Mouse (Mus musculus): ENCODE measurements around the gene Auh.

Gene Auh

DNA sequence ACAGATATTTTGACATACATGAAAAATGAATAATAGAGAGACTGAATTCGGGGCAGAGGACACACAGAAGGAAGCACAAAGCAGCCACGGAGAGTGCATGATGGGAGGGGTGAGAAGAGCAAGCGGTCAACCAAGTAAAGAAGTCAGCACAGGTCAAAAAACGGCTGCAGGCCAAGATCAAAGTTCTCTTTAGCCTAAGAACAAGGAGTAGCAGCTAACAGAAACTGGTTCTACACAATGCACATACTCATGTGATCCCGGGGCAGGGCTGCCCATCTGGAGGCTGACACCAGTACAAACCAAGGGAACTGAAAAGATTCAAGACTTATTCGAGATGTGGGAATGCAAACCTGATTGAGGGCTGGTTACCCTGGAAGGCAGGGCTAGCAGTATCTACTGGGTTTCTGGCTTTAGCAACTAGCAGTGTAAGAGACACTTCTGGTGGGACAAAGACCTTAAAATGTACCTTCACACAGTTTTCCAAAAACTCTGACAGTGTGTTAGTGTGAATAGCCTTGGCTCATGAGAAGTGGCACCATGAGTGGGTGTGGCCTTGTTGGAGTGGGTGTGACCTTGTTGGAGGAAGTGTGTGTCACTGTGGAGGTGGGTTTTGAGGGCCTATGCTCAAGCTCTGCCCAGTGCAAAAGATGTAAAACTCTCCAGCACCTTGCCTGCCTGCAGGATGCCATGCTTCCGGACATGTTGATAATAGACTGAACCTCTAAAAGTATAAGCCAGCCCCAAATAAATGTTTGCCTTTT, 8.2 kb downstream of the Auh start:
- peak; percentile 22 to 23 for DNase-seq

DNA sequence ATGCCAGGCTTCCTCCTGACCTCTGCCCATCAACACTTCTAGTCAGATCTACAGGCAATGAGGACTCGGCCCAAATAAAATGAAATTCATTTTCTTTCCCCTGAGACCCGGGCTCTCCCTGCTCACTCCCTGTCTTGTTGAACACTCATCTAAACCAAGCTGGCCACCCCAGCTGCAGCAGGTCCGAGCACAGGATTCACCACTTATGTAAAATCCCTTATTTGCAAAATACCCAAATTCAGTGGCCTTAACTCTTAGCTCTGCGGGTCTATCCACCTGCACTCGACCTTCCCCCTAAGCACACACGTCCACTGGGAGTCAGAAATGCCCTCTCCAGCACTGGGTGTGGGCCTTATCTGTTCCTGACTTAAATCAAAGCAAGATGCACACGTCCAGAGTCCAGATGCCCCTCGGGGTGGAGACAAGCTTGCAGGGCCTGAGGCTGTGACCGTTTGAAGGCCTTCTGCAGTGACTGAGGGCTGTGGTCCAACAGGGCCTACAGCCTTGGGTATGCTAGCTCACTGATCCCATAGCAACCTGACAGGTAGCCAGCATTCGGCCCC, 9.6 kb downstream of the Auh start:
- no peak for DNase-seq

DNA sequence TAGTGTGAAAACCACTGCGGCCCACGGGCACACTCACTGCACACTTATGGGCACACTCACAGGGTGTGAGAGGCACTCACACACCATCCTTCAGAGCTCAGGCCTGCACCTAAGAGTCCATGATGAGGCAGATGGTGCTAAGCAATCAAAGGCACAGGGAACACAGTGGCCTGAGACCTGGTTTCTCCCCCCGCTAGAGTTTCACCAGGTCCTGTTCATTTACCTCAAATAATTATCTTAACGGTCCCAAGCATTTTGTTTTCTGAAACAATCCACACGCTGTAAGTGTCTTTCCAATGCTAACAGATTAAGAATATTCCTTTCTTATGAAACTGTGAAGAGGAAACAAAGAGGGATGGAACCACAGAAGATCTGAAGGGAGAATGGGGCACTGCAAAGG, 11.1 kb downstream of the Auh start:
- no peak for DNase-seq

DNA sequence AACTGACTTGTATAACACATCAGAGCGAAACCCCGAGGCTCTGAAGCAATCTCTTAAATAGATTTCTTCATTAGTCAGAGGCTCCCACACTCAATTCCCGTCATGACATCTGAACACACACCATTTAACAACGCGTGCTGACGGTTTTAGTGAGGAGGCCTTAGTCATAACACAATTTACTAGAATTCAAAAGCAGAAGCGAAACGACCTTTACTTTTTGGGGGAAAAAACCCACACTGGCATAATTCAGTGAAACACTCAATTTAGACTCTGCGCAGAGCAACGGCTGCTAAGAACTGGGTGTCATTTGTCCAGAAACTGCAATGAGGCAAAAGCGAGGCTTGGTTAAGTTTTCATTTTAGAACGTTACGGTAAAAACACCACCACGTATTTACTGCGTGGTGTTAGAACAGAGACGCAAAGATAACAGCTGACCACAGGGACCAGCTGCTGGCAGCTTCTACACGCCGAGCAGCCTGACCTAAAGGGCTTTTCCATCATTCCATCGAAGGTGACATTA, 14.8 kb downstream of the Auh start:
- DNase-seq: peak; percentile 26 to 33

DNA sequence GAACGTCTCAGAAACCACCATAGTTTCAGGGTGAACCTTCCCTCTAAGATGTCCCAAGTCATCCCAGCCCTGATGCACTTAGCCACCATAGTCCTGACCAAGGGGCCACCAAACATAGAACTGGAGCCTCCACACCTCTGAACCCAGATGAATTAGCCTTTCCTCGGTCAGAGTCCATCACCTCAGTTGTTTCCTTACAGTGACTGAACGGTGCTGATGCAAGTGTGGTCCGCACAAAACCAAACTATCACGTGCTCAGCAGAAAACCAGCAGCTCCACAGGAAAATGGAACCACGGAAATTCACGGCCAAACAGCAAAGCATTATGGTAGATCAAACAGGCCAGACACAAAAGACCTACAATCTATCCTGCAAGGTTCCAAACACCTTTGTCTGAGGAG, 15.6 kb downstream of the Auh start:
- no peak for DNase-seq

DNA sequence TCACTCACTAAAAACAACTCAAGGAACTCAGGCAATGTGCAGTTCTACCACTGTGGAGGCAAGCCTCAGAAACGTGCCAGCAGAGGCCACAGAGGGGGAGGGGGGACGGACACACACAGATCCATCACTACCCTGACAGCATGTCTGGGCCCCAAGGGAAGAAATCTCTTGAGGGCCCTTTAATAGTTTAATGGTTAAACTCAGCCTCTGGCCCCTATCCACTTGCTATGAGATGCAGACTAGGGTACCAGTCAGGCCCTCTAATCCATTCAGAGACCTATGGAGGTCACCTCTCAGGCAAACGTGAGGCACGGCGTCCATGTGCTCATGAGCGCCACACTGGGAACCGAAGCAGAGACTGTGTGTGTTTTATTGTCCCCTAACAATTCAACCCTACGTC, 17.0 kb downstream of the Auh start:
- no peak for DNase-seq

DNA sequence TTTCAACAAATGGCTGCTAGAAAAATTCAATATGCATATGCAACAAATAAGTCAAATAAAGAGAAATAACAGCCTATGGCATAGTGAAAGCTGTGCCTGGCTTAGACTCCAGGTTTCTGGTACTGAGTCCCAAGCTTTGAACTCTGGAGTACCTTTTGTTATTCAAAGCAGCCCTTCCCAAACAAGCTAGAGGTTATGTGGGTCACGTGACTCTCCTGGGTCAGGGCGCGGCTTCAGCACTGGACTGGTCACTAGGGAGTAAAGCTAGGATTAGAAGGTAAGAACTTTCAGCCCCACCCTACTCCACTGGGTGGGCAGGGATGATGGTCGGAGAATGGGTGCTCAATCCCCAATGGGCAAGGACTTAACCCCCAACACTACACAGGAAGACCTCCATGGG, 18.2 kb downstream of the Auh start:
- DNase-seq: no peak

DNA sequence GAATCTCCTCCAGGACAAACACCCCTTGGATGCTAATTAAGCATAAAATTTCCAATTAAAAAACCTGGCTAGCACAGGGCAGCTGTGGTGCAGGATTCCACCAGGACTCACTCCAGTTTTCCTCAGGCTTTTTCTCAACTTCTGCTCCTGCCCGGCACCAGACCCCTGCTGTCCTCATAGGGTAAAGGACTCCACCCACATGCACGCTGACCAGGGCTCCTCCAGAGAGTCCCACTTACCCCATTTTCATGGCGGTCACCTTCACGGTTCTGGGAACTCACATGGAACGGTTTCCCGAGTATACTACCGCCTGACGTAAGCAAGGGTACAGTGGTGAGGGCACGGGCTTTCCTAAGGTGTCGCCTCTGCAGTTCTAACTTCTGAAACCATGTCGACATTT, 23.2 kb downstream of the Auh start:
- no peak for DNase-seq

DNA sequence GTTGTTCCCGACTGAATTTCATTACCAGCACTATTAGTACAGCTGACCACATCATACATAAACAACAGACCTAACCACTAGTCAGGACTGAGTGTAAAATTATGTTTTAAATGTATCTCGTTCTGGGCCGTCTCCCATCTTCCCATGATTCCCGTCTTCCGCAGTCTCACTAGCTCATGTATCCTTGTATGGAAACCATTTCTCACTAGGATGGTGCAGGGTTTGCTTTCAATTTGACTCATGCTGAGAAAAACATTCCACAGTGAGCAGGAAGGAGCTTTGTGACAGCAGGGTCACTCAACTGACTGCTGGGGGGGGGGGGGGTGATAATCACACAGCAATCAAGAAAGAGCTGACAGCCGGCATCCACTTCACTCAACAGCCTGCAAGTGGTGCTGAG, 25.3 kb downstream of the Auh start:
- no peak for DNase-seq

DNA sequence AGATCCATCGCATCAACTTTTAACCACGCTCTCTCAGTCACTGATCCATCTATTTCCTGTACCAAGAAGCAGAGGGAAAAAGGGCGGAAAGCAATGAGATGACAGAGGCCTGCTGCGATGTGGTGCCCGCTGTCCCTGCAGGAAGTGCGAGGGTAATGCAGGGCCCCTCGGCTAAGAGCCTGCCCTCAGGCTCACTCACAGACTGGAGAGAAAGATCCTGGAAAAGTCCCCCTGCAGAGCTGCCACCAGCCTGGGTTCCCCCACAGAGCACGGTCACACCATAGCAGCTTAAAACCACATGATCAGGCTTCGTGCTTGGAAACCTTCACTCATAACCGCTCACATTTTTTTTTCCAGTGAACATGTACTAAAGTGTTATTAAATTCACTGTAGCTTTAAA, 25.7 kb downstream of the Auh start:
- DNase-seq: no peak

DNA sequence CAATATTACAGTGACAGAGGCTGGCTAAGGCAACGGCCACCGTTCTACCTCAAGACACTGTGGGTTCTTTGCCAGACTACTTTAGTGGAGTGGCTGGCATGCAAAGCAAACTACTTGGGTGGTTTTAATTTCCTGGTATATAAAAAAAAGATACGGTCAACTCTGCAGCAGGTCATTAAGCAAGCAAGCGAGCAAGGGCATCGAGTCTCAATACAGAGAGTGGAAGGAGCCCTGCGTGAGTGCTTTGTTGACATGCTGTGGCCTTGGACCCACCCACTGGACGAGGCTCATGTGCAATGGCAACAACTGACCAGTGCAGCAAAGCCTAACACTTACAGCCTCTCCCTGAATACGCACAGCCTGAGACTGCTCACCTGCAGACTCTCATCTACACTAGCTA, 27.0 kb downstream of the Auh start:
- no peak for DNase-seq

DNA sequence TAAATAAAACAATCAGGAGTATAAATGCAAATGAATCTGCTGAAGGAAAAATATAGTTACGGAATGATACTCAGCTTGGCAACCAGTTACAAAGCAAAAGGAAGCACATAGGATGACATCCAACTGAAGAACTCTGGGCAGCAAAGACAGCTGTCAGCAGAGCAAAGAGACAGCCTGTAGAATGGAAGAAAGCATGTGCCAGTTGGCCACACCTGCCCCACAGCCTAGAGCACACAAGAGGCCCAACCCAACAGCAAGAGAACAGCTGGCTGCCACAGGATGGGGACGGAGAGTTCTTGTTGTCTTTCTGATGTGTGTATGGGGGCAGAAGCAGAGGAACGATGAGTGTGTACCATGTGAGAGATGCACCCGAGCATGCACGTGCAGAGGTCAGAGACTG, 29.8 kb downstream of the Auh start:
- DNase-seq: no peak

DNA sequence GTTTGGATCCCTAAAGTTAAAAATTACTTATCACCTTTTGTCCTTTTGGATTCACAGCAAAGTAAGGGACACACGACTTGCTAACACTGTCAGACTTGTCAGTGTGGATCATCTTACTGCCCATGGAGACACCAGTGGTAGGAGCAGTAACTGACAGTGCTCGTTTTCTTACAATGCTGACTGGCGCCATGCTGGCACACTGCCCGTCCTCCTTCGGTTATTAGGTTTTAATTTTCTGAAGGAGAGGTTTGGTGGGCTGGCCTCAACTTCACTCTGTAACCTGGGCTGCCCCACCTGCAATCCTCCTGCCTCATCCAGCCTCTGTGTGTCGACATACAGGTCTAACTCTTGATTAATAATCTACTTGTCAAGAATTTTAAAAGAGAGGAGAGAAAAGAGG, 31.7 kb downstream of the Auh start:
- DNase-seq: no peak

DNA sequence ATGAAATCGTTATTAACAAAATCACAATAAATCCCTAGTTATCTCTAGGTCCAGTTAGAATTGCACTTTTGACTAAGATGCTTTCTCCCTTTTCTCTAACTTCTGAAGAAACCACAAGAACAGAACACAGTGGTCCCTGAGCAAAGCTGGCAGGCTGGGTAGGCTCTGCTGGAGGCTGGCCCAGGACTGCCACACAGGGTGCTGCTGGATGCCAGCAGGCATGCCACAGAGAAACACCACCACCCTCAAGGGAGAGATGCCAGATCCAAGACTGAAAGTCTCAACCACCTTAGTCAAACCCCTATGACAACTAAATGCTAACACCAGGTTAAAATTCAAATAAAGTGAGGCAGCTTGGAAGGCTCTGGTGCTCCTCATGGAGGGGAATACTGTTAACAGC, 36.7 kb downstream of the Auh start:
- DNase-seq: no peak

DNA sequence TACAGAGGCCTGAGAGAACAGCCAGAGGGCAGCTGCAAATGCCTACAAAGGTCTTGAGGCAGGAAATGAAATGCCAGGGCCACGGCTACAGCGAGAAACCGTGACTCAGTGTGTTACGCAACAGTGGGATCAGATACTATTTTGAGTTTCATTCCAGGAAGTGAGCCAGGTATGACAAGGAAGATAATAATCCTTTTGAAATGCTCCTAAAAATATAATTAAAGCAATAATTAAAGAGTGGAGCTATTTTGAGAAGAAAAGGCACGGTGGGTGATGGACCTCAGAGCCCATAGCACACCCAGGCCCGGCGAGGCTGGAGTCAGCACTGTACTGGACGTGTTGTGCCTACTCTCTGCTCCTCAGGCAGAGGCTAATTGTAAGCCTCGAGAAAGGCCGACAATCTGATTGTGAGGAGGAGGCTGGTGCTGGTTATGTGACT, 37.4 kb downstream of the Auh start:
- DNase-seq: no peak

DNA sequence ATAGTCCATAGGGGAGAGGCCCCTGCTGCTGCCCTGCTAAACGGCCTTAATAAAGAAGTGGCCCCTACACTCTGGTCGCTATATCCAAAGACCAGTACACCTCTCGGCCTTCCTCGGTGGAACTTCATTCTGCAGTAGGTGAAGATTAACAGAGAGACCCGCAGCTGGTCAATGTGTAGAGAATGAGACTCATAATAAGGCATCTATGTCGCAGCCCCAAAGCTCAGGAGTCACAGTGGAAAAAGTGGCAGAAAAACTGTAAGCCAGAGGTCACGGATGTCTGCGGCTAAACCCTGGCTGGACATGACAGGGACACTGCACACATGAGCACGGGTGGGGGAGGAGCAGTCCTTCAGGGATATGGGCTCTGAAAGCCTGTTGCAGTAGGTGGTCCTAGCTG, 39.2 kb downstream of the Auh start:
- no peak for DNase-seq

DNA sequence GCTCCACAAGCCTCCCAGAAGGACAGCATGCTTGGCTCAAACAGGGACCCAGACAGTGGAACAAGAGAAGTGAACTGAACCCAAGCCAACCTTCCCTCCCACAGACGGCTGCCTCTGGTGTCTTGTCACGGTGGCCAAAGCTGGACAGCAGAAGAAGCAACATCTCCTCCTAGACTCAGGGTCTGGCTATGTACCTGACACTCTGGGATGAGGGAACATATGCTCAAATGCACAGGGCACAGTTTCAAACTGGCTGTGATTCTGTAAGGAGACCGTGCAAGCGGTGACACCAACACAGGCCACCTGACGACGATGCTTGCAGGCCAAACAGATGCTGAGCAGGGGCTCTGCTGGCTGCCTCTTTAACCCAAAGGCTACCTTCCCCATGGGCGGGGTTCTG, 42.7 kb downstream of the Auh start:
- DNase-seq: no peak

DNA sequence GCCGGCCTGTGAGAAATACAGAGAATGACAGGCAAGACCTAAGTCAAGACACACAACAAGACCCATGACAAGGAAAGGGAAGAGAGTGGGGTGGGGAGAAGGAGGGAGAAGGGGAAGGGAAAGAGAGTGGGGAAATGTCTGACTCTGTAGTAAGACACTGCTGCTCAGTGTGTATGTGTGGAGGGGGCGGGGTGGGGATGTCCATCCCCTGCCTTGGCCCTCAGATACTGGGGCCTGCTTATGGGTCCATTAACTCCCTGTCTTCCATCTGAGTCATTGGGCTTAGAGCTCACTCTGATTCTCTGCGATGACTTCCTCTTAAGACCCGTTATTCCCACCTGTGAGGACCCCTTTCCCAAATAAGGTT, 45.5 kb downstream of the Auh start:
- no peak for DNase-seq

DNA sequence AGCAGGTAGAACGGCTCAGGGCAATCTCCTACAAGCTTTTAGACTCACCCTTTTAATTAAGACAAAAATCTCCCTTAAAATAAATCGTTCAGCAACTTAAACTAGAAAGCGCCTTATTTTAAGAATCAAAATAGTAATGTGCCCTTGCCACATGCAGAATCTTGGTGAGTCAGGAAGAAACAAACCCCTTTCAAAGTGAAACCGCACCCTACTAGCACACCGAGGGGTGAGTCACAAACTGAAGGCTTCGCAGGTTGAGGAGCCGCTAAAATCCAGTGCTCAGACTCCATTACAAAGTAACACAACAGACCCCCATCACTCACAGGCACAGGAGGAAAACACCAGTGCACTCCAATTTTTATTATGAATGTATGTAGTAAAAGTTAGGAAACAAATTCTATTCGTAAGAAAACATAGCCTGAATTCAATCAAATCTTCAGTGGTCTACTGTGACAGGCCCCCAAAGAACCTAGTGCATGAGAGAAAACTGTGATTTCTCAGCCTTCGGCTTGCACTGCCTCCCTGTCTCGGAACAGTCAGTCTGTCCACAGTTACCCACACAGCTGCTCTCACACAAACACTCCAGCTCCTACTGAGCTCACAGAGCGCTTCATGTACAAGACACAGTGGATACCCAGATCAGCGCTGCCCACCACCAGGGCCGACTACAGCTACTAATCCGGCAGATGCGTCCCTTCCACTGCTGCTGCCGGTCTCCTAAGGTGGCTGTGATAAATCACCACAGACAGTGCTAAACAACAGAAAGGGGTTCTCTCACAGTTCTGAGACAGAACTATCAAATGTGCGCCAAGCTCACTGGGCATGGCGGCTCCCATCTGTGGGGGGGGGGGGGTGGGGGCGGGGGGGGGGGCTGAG, 46.2 kb downstream of the Auh start:
- no peak for DNase-seq

DNA sequence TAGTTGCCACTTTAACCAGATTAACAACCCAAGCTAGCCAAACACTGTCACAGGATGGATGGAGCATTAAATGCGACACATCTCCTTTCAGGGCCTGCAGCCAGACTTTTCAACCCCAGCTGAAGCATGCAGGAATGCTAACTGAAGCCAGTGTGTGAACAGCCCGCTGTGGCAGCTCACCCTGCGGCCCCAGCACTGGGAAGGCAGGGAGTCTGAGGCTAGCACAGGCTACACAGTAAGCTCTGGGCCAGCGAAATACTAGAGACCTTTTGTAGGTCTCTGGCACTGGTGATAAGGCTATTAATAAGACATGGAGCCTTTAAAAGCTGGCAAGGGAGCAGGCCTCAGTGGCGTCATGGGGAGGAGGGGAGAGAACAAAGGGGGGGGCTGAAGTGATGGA, 49.1 kb downstream of the Auh start:
- DNase-seq: no peak

DNA sequence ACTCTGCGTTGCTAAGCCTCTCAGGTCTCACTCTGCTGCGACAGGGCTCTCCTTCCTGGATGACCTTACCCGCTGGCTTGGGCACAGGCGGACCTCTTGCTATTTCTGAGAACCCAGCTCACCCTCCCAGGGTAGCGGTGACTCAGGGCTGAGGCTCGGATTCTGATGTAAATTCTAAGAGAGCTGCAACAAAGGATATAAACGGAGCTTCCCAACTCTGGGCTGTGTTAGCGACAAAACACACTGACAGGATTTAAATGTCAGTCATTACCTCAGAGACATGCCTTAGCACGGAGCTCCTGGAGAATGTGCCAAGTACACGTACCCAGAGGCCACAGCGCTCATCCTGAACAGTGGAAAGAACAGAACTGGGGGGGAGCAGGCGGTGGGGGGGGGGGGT, 49.6 kb downstream of the Auh start:
- no peak for DNase-seq

DNA sequence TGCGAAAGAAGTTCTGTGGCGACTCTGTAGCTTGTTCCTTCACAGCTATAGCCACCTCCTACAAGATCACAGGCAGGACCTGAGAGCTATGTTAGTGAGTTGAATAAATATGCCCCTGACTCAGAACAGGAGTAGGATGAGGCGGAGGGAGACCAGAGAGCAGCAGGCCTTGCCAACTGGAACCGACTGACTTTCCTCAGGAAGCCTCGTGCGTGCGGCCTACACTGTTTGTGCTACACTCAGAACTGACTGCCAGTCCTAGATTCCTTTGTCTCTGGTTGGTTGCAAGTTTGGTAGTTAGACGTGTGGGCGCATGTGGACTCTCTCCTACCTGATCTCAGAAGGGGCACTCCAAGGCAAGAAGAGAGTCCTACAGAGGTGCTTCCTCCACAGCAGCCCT, 50.2 kb downstream of the Auh start:
- DNase-seq: no peak

DNA sequence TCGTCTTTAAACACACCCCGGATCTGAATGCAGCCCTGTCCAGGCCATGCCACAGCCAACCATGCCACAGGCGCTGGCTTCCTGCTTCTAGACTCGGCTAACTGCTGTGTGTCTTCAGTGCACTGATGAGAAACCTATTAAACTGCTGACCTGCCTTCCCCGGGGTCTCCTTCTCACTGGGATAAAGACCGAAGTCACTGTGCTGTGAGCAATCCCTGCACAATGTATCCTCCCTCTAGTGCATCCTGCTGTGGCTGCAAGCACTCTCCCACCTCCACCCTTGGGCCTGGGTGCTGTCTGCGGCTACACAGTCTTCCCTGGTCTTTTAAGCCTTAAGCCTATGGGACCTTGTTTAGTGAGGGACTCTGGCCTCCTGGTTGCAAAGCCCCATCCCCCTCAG, 50.7 kb downstream of the Auh start:
- DNase-seq: no peak

Measured in B cell, adult 2 months (primary cell).